Mouse (Mus musculus): ENCODE measurements at regions not wholly inside any gene's neighbourhood (a gene's known extent, or its start where the extent isn't known, plus 50 kb on each side); places are given as distances from the start of the nearest gene placed in this dataset.
A peak's percentile ranks its signal among the peaks of the same experiment; 100 is the strongest.

- H3K4me2 ChIP-seq (ENCODE audit: low read depth, low read length), result no peak overlapping the region
- H3K36me3 ChIP-seq (replicated peaks; ENCODE audit: control insufficient read depth, insufficient read depth, low read depth, low read length), result no peaks in the 10 kb centered on the region
- H3K27me3 ChIP-seq (ENCODE audit: control insufficient read depth, insufficient read depth, low read length), result no peaks in the 10 kb centered on the region
- H3K9ac ChIP-seq (replicated peaks; ENCODE audit: low read length), result no peak overlapping the region
- H3K27ac ChIP-seq (replicated peaks; ENCODE audit: low read depth, low read length), result no peak overlapping the region
- no peak overlapping the region for H3K4me3 ChIP-seq (ENCODE audit: low read depth, low read length)
- 11% methylated on average over 3 of the region's 3 CpGs for WGBS
- H3K4me1 ChIP-seq (ENCODE audit: control insufficient read depth, insufficient read depth, low read length), result no peaks in the 10 kb centered on the region
- ATAC-seq (replicated peaks; ENCODE audit: insufficient number of reproducible peaks, low FRiP score, low TSS enrichment, low read depth), result no peak
- DNase-seq (ENCODE audit: low spot score), result peak; percentile 40
- no peaks in the 10 kb centered on the region for H3K9me3 ChIP-seq (replicated peaks; ENCODE audit: control insufficient read depth, low read length)
These were observed 185.4 kb upstream of the Mageb4 start for GRCm38 (mm10) chrX:86490309-86490708.
